Mouse (Mus musculus) lung, postnatal 0 days (tissue): ENCODE measurements around the gene Wdr35. TPM values are rescaled to one million over a fixed set of nuclear protein-coding genes. Genes with fewer than 3 reads are reported as not detected.

Experiments used
- ATAC-seq: fragments of 200-750 bp; cut with Nextera tagmentation; 2 replicates; pipeline ENCODE4 v1.8.0; 2017; ENCODE audit warnings: moderate library complexity
- DNase-seq: peaks from one replicate; pipeline ENCODE4 v3.0.0-alpha.2; 2016; ENCODE audit warnings: low spot score
- H3K27ac ChIP-seq: fragments of 300-500 bp; sonication (generic); 2 replicates; pipeline ENCODE4 v1.5.1; 2014; ENCODE audit warnings: antibody characterized with exemption, mild to moderate bottlenecking, low read length, mixed read lengths
- H3K27me3 ChIP-seq: fragments of 300-500 bp; sonication (generic); replicated peaks from 2 replicates; pipeline ENCODE4 v1.6.1; 2014; ENCODE audit warnings: low read length, mixed read lengths; ENCODE audit not compliant: insufficient read depth
- H3K36me3 ChIP-seq: fragments of 300-500 bp; sonication (generic); 2 replicates; pipeline ENCODE4 v1.6.1; 2014; ENCODE audit warnings: low read length, mixed read lengths; ENCODE audit not compliant: insufficient read depth
- H3K4me1 ChIP-seq: fragments of 300-500 bp; sonication (generic); 2 replicates; pipeline ENCODE4 v1.6.1; 2014; ENCODE audit warnings: antibody characterized with exemption, low read depth, low read length, mixed read lengths; ENCODE audit not compliant: insufficient read depth
- H3K4me2 ChIP-seq: fragments of 300-500 bp; sonication (generic); replicated peaks from 2 replicates; pipeline ENCODE4 v1.6.1; 2014; ENCODE audit warnings: low read depth, mild to moderate bottlenecking, low read length, moderate library complexity, mixed read lengths
- H3K4me3 ChIP-seq: fragments of 300-500 bp; sonication (generic); 2 replicates; pipeline ENCODE4 v1.5.1; 2014; ENCODE audit warnings: low read depth, low read length
- H3K9ac ChIP-seq: fragments of 300-500 bp; sonication (generic); replicated peaks from 2 replicates; pipeline ENCODE4 v1.6.1; 2014; ENCODE audit warnings: low read depth, mild to moderate bottlenecking
- H3K9me3 ChIP-seq: fragments of 300-500 bp; sonication (generic); 2 replicates; pipeline ENCODE4 v1.6.1; 2016; ENCODE audit warnings: low read length, mixed read lengths
- CTCF ChIP-seq: IDR thresholded peaks from 2 replicates; pipeline ENCODE4 v1.5.1; 2016; ENCODE audit warnings: antibody characterized with exemption, mild to moderate bottlenecking
- EP300 ChIP-seq: IDR thresholded peaks from 2 replicates; pipeline ENCODE4 v1.6.1; 2016; ENCODE audit warnings: antibody characterized with exemption, mild to moderate bottlenecking, control low read depth
- WGBS: fragments of 180-500 bp; shearing (Covaris S2); extraction: QIAGEN DNeasy Blood & Tissue Kit; methylation state at CpG from one replicate; pipeline ENCODE4 v1.1.7; 2014; 5-methylcytosine and 5-hydroxymethylcytosine counted together
- polyA plus RNA-seq: library from polyadenylated mRNA; unstranded; fragments of >200 nt; fragmentation: Nextera tagmentation; extraction: Ambion mirVana; gene quantifications from 2 replicates; pipeline ENCODE4 v1.2.1, GENCODE M21; 2015

Wdr35 gene
- polyA plus RNA-seq, 1 experiment from 2014 or later = 7.6 TPM

- peaks cover 15% of the 10 kb centered on the region for H3K36me3 ChIP-seq
- no peak overlapping the region for H3K4me2 ChIP-seq
- H3K4me1 ChIP-seq = no peaks in the 10 kb centered on the region
- H3K4me3 ChIP-seq = no peak overlapping the region
- H3K9me3 ChIP-seq = no peaks in the 10 kb centered on the region
- H3K27me3 ChIP-seq = no peaks in the 10 kb centered on the region
- 96% methylated on average over 4 of the region's 4 CpGs for WGBS
- TF ChIP-seq CTCF (no peak), EP300 (no peak)
- H3K27ac ChIP-seq = no peak overlapping the region
- H3K9ac ChIP-seq = no peak overlapping the region
- DNase-seq = no peak
- ATAC-seq = no peak
Measured at GRCm38 (mm10) chr12:8939490-8939889, 34.2 kb upstream of the Wdr35 start.

GRCm38 (mm10) chr12:8940011-8941005 lies 33.4 kb upstream of the Wdr35 start:
- no peak overlapping the region for H3K4me3 ChIP-seq
- TF ChIP-seq EP300 (no peak), CTCF (no peak)
- H3K4me2 ChIP-seq = no peak overlapping the region
- no peaks in the 10 kb centered on the region for H3K9me3 ChIP-seq
- H3K36me3 ChIP-seq = peaks cover 15% of the 10 kb centered on the region
- no peak for DNase-seq
- H3K27ac ChIP-seq = no peak overlapping the region
- no peaks in the 10 kb centered on the region for H3K4me1 ChIP-seq
- no peaks in the 10 kb centered on the region for H3K27me3 ChIP-seq
- ATAC-seq = no peak
- no peak overlapping the region for H3K9ac ChIP-seq
- WGBS = 65% methylated on average over 12 of the region's 12 CpGs

- no peaks in the 10 kb centered on the region for H3K9me3 ChIP-seq
- H3K27ac ChIP-seq = no peak overlapping the region
- TF ChIP-seq EP300 (no peak), CTCF (no peak)
Measured at GRCm38 (mm10) chr12:8941131-8941615, 32.5 kb upstream of the Wdr35 start.

GRCm38 (mm10) chr12:8941699-8942392 lies 31.8 kb upstream of the Wdr35 start:
- H3K36me3 ChIP-seq = peaks cover 4% of the 10 kb centered on the region
- no peak for ATAC-seq
- H3K27ac ChIP-seq = no peak overlapping the region
- H3K9ac ChIP-seq = no peak overlapping the region
- H3K9me3 ChIP-seq = no peaks in the 10 kb centered on the region
- no peak for TF ChIP-seq CTCF
- no peak for TF ChIP-seq EP300
- H3K4me1 ChIP-seq = no peaks in the 10 kb centered on the region
- H3K4me2 ChIP-seq = no peak overlapping the region
- H3K27me3 ChIP-seq = no peaks in the 10 kb centered on the region
- no peak overlapping the region for H3K4me3 ChIP-seq
- no peak for DNase-seq
- 45% methylated on average over 4 of the region's 4 CpGs for WGBS

More at GRCm38 (mm10) chr12:8941131-8941615, 32.5 kb upstream of the Wdr35 start:
- Histone ChIP-seq H3K4me3 (no peak overlapping the region), H3K27me3 (no peaks in the 10 kb centered on the region), H3K4me1 (no peaks in the 10 kb centered on the region), H3K9ac (no peak overlapping the region), H3K4me2 (no peak overlapping the region), H3K36me3 (peaks cover 9% of the 10 kb centered on the region)
- DNase-seq = no peak
- WGBS = 67% methylated on average over 4 of the region's 4 CpGs
- ATAC-seq = no peak

- no peaks in the 10 kb centered on the region for H3K9me3 ChIP-seq
- WGBS = 28% methylated on average over 9 of the region's 9 CpGs
- H3K36me3 ChIP-seq = no peaks in the 10 kb centered on the region
- DNase-seq = no peak
- TF ChIP-seq EP300 (no peak), CTCF (no peak)
- H3K27ac ChIP-seq = no peak overlapping the region
- peaks cover 11% of the 10 kb centered on the region; the same call in 1 of the 2 replicates for H3K4me1 ChIP-seq
- peak overlapping the region; percentile 65 for H3K4me2 ChIP-seq
- H3K9ac ChIP-seq = peak overlapping the region; percentile 37; the same call in 1 of the 2 replicates
- no peak for ATAC-seq
- H3K27me3 ChIP-seq = no peaks in the 10 kb centered on the region
- peak overlapping the region; percentile 30; the same call in 1 of the 2 replicates for H3K4me3 ChIP-seq
Measured at GRCm38 (mm10) chr12:8947163-8947562, 26.5 kb upstream of the Wdr35 start.
